Mouse (Mus musculus) midbrain, embryonic 13.5 days (tissue): ENCODE measurements at regions not wholly inside any gene's neighbourhood (a gene's known extent, or its start where the extent isn't known, plus 50 kb on each side); places are given as distances from the start of the nearest gene placed in this dataset.
"Not testable (repeated sequence)": the region's sequence is repeated elsewhere in the genome, so short reads cannot be mapped to it uniquely, and the experiment has no call there.

Experiments
- ATAC-seq: fragments of 200-750 bp; cut with Nextera tagmentation; 2 replicates; pipeline ENCODE4 v1.8.0; 2017; ENCODE audit warnings: mild to moderate bottlenecking, moderate TSS enrichment, moderate library complexity
- H3K27ac ChIP-seq: fragments of 300-500 bp; sonication (generic); 2 replicates; pipeline ENCODE4 v1.5.1; 2015; ENCODE audit warnings: inconsistent platforms, mild to moderate bottlenecking, moderate library complexity
- H3K27me3 ChIP-seq: fragments of 300-500 bp; sonication (generic); 2 replicates; pipeline ENCODE4 v1.6.1; 2015; ENCODE audit warnings: mild to moderate bottlenecking, inconsistent platforms
- H3K36me3 ChIP-seq: fragments of 300-500 bp; sonication (generic); 2 replicates; pipeline ENCODE4 v1.6.1; 2015; ENCODE audit warnings: mild to moderate bottlenecking, inconsistent platforms
- H3K4me1 ChIP-seq: fragments of 300-500 bp; sonication (generic); replicated peaks from 2 replicates; pipeline ENCODE4 v1.6.1; 2015; ENCODE audit warnings: inconsistent platforms
- H3K4me2 ChIP-seq: fragments of 300-500 bp; sonication (generic); replicated peaks from 2 replicates; pipeline ENCODE4 v1.6.1; 2015; ENCODE audit warnings: moderate library complexity, mild to moderate bottlenecking, inconsistent platforms
- H3K4me3 ChIP-seq: fragments of 300-500 bp; sonication (generic); replicated peaks from 2 replicates; pipeline ENCODE4 v1.5.1; 2015; ENCODE audit warnings: mild to moderate bottlenecking, inconsistent platforms
- H3K9ac ChIP-seq: fragments of 300-500 bp; sonication (generic); replicated peaks from 2 replicates; pipeline ENCODE4 v1.6.1; 2015; ENCODE audit warnings: mild to moderate bottlenecking, inconsistent platforms
- H3K9me3 ChIP-seq: fragments of 300-500 bp; sonication (generic); 2 replicates; pipeline ENCODE4 v1.6.1; 2016; ENCODE audit warnings: mild to moderate bottlenecking, inconsistent platforms
- WGBS: fragments of 180-500 bp; shearing (Covaris S2); methylation state at CpG from one replicate; pipeline ENCODE4 v1.1.7; 2015; 5-methylcytosine and 5-hydroxymethylcytosine counted together

DNA sequence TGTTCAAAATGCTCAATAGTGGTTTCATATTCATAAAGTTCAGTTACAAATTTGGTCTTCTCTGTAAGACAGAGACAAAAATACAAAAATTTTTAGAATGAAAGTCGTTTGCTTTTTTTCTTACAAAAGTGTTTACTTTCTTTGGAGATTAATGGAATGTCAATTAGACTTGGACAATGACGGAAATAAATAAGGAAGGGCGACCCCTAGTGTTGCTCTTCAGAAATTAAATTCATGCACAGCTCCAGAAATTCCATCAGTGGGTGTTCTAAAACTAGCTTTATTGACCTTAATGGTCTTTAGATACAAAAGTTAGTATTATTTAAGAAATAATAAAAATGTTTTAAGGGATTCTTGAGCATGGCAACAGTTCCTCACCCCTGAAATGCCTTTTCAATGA is 141.8 kb upstream of the Lama2 start:
- Histone ChIP-seq H3K9ac (no peak overlapping the region), H3K4me2 (no peak overlapping the region), H3K4me1 (no peaks in the 10 kb centered on the region), H3K27ac (no peak overlapping the region), H3K4me3 (no peak overlapping the region), H3K27me3 (no peaks in the 10 kb centered on the region), H3K36me3 (no peaks in the 10 kb centered on the region), H3K9me3 (no peaks in the 10 kb centered on the region)
- 2% methylated on average over 3 of the region's 3 CpGs for WGBS
- no peak for ATAC-seq

DNA sequence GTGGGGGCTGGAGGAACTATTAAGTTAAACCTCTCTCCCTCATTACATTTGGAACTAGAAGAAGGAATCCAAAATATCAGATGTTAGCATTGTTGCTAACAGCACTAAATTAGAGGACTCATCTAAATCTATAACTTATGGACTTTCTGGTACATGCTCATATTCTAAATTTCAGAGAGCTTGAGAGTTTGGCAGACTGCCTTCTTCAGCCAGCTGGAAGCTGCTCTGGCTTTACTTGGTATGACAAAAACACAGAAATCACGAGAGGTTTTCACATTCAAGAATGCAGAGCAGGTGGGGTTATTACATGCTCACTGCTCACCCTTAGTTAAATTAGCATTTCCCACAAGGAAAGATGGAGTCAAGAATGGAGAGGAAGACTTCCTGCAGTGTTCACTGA is 182.8 kb upstream of the Lama2 start:
- Histone ChIP-seq H3K27ac (no peak overlapping the region), H3K4me3 (no peak overlapping the region), H3K4me2 (no peak overlapping the region), H3K36me3 (no peaks in the 10 kb centered on the region), H3K9ac (no peak overlapping the region), H3K4me1 (no peaks in the 10 kb centered on the region), H3K9me3 (no peaks in the 10 kb centered on the region), H3K27me3 (no peaks in the 10 kb centered on the region)
- WGBS, result 44% methylated on average over 1 of the region's 1 CpGs
- ATAC-seq, result no peak

DNA sequence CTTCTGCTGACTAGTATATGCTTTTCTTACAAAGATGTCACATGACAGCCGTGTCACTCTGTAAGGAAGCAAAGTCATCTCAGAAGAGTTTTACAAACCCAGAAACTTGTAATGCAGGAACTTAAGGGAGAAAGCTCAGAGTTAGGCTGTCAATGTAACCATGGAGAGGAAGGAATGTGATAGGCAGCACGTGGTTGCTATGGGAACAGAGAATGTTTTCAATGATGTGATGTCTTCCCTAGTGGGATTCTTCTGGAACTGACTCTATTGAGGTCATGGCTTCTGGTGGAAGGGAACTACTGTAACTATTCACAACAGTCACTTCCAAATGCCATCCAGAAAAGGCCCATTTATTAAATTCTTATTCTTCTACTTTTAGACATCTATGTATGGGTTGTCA is 190.0 kb upstream of the Lama2 start:
- H3K9ac ChIP-seq, result no peak overlapping the region
- ATAC-seq, result no peak
- H3K4me3 ChIP-seq, result no peak overlapping the region
- no peak overlapping the region for H3K27ac ChIP-seq
- no peaks in the 10 kb centered on the region for H3K4me1 ChIP-seq
- no peak overlapping the region for H3K4me2 ChIP-seq
- H3K36me3 ChIP-seq, result no peaks in the 10 kb centered on the region
- 60% methylated on average over 2 of the region's 2 CpGs for WGBS
- H3K9me3 ChIP-seq, result no peaks in the 10 kb centered on the region
- H3K27me3 ChIP-seq, result no peaks in the 10 kb centered on the region

DNA sequence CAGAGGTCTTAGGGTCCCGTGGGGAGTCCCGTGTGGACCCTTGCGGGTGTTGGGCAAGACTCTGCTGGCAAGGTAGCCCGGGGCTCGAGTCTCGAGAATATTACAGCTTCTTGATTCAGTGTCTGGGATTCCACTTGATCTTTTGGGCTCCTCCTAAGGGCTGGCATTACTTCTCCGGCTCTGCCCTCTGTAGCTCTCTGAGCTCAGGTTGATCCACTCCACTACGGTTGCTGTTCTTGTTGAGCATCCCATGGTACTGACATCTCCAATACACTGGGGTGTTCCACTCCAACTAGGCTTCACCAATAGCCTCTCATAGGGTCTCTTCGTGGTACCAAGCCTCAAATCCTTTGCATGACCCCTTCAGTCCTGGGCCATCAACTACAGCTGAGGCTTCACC is 206.1 kb upstream of the Lama2 start:
- not testable (repeated sequence) for H3K9me3 ChIP-seq, H3K4me3 ChIP-seq, H3K4me1 ChIP-seq, H3K9ac ChIP-seq, ATAC-seq, H3K36me3 ChIP-seq, H3K4me2 ChIP-seq, H3K27me3 ChIP-seq, H3K27ac ChIP-seq
- WGBS, result 92% methylated on average over 9 of the region's 9 CpGs

DNA sequence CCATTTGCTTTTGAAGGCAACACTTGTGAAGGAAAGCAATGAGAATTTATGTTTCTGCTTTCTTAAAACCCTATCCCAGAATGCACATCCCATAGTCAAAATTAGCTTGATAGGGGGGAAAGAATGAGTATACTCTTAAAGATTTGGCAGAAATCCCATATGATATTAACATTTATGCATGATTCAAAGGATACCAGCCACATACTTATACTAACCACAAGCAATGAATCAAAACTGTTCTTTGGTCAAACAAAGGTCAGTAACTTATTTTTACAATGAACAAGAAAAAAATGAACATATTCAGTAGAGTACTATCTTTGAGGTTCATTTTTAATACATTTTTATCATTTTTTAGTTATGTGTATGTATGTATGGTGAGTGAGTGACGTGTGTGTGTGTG is 208.8 kb upstream of the Lama2 start:
- WGBS, result 56% methylated on average over 1 of the region's 1 CpGs
- H3K9ac ChIP-seq, result no peak overlapping the region
- no peak overlapping the region for H3K4me2 ChIP-seq
- no peaks in the 10 kb centered on the region for H3K36me3 ChIP-seq
- no peak overlapping the region for H3K27ac ChIP-seq
- no peaks in the 10 kb centered on the region for H3K9me3 ChIP-seq
- ATAC-seq, result no peak
- H3K4me3 ChIP-seq, result no peak overlapping the region
- H3K4me1 ChIP-seq, result no peaks in the 10 kb centered on the region
- no peaks in the 10 kb centered on the region for H3K27me3 ChIP-seq

DNA sequence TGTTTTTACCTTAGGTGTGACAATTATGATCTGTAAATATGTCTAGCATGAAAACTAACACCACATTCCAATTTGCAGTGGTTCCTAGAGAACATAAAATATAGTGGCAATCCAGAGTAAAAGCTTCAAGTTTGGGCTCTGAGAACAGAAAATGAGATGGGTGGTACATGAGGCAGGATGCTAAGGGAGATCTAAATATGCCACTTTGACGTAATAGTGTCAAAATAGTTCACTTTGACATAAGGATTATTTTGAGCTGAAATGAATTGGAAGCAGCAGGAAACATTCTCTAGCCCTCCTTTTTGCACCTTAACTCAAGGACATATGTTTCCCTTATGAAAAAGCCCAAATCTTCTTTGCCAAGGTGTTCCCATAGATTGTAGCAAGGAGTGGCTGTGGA is 219.1 kb upstream of the Lama2 start:
- no peaks in the 10 kb centered on the region for H3K9me3 ChIP-seq
- no peak overlapping the region for H3K9ac ChIP-seq
- no peak overlapping the region for H3K27ac ChIP-seq
- H3K27me3 ChIP-seq, result no peaks in the 10 kb centered on the region
- no peak for ATAC-seq
- no peak overlapping the region for H3K4me3 ChIP-seq
- no peak overlapping the region for H3K4me2 ChIP-seq
- no peaks in the 10 kb centered on the region for H3K4me1 ChIP-seq
- H3K36me3 ChIP-seq, result no peaks in the 10 kb centered on the region
- 76% methylated on average over 1 of the region's 1 CpGs for WGBS

DNA sequence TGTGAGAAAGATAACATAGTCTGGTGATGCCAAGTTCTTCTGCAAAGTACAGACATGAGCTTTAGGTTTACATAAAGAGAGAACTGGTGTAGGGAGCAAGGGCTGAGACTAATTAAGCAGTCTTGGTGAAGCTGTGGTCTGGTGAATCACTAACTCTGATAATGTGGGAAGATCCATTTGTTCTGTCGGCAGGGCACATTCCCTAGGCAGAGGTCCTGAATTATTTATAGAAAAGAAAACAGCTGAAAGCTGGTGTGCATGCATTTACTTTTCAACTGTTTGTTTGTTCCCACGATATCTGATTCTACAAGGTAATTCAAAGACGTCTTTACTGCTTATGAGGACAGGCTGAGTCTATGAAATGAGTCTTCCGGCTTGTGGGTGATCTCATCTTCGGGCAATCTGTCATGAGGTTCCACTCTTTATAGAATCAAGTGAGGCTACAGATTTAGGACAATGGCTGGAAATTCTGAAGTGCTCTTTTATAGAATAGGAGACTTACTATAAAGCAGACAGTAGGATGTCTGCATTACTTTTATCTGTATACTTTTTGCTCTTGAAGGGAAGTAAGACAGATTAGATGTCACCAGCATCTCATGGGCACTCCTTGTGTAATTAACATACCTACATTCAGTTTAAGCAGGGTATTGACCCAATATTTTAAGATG is 221.6 kb upstream of the Lama2 start:
- no peaks in the 10 kb centered on the region for H3K36me3 ChIP-seq
- WGBS, result 69% methylated on average over 5 of the region's 5 CpGs
- H3K4me2 ChIP-seq, result no peak overlapping the region
- H3K9ac ChIP-seq, result no peak overlapping the region
- H3K27me3 ChIP-seq, result no peaks in the 10 kb centered on the region
- no peak for ATAC-seq
- no peaks in the 10 kb centered on the region for H3K4me1 ChIP-seq
- no peaks in the 10 kb centered on the region for H3K9me3 ChIP-seq
- no peak overlapping the region for H3K27ac ChIP-seq
- H3K4me3 ChIP-seq, result no peak overlapping the region

DNA sequence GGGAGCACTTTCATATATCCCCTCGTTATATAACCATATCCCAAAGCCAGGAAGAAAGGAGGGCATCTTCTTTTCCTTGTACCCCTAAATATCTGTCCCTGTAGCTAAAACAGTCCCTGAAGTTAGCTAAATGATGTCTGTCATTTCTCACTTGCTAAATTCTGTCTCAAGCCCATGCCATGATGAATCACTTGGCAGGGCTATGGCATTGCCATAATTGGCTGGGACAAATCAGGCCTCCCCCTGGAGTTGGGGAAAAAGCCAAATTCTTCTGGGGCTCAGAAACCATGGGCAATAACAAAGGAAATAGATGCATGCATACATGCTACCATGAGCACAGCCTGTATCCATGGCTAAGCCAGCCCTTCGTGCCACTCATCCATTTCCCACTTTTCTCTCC is 223.5 kb upstream of the Lama2 start:
- H3K9ac ChIP-seq, result no peak overlapping the region
- H3K27me3 ChIP-seq, result no peaks in the 10 kb centered on the region
- ATAC-seq, result no peak
- H3K4me1 ChIP-seq, result no peaks in the 10 kb centered on the region
- WGBS, result 72% methylated on average over 2 of the region's 2 CpGs
- H3K36me3 ChIP-seq, result no peaks in the 10 kb centered on the region
- no peak overlapping the region for H3K27ac ChIP-seq
- H3K9me3 ChIP-seq, result no peaks in the 10 kb centered on the region
- no peak overlapping the region for H3K4me2 ChIP-seq
- H3K4me3 ChIP-seq, result no peak overlapping the region

DNA sequence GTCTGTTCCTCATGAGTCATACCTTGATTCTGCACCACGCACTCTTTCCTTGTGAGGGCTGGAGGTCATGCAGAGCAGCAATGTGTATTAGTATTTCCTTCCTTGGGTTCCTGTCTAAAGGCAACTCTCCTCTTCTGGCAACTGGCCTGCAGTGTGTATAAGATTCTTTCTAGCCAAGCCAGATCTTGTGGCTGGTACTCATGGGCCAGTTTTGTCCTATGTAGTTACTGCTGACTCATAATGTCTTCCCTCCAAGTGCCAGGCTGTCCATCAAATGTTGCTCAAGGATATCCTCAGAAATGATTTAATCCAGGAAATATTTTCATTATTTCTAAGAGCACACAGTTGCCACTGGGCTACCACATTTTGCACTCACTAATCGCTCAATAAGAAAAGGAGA is 211.0 kb upstream of the Ptprk start:
- 79% methylated on average over 2 of the region's 2 CpGs for WGBS
- Histone ChIP-seq H3K4me3 (no peak overlapping the region), H3K4me2 (no peak overlapping the region), H3K9me3 (no peaks in the 10 kb centered on the region), H3K27me3 (no peaks in the 10 kb centered on the region), H3K4me1 (no peaks in the 10 kb centered on the region), H3K36me3 (no peaks in the 10 kb centered on the region), H3K9ac (no peak overlapping the region), H3K27ac (no peak overlapping the region)
- no peak for ATAC-seq

DNA sequence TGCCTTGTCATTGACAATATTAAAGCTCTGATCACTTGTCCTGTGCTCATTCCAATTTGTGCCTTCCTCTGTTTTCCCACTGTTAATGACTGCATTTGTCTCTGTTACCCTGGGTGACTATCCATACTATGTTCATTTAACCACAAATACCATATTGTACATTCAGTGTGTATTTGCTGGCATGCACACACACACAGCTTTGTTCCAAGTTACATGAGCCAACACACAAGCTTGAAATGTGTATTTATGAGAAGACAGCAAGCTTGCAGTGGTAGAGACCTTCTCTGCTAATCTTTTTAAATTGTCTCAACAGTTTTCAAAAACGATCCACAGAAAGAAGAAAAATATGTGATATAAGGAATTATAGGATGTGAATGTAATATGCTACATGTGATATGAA is 193.8 kb upstream of the Ptprk start:
- no peak overlapping the region for H3K9ac ChIP-seq
- 71% methylated on average over 1 of the region's 1 CpGs for WGBS
- H3K27ac ChIP-seq, result no peak overlapping the region

DNA sequence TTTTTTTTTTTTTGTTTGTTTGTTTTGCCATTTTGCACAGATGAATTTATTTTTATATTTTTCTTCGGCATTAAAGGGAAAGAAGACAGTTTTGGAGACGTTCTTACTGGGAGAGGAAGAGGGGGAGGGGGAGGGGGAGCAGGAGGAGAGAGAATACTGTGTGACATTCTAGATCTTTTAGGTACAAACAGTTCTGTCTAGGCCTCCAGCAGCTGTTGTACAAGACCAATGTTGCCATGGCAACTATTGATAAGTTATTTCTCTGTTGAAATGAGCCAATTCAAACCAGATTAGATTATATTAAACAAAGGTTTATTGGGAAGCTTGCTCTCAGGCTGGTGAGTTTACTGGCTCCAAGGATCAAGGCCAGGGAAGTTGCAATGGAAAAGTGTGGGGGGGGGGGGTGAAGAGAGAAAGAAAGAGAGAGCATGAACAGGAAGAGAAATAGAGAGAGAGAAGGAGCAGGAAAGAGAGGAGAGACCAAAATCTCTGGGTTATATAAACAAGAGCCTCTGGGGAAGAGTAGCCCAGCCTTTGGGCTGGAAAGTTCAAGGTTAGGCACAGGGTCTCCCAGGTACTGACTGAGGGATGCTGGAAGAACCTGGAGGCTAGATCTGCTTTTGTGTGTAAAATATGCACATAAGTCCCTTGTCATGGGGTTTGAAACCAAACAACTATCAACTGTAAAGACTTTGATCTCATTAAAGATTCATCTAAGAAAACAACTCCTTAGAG is 182.7 kb upstream of the Ptprk start:
- Histone ChIP-seq H3K4me1 (0 out of 2 replicates have a peak, but pooled peaks cover 6% of the 10 kb centered on the region), H3K4me2 (no peak overlapping the region), H3K27me3 (no peaks in the 10 kb centered on the region), H3K9me3 (no peaks in the 10 kb centered on the region), H3K36me3 (no peaks in the 10 kb centered on the region), H3K4me3 (no peak overlapping the region), H3K9ac (no peak overlapping the region), H3K27ac (no peak overlapping the region)
- 24% methylated on average over 2 of the region's 2 CpGs for WGBS
- ATAC-seq, result peak; percentile 80

More for the DNA sequence above, 193.8 kb upstream of the Ptprk start:
- Histone ChIP-seq H3K36me3 (no peaks in the 10 kb centered on the region), H3K4me1 (no peaks in the 10 kb centered on the region), H3K4me2 (no peak overlapping the region), H3K9me3 (no peaks in the 10 kb centered on the region), H3K27me3 (no peaks in the 10 kb centered on the region), H3K4me3 (no peak overlapping the region)
- ATAC-seq, result no peak

DNA sequence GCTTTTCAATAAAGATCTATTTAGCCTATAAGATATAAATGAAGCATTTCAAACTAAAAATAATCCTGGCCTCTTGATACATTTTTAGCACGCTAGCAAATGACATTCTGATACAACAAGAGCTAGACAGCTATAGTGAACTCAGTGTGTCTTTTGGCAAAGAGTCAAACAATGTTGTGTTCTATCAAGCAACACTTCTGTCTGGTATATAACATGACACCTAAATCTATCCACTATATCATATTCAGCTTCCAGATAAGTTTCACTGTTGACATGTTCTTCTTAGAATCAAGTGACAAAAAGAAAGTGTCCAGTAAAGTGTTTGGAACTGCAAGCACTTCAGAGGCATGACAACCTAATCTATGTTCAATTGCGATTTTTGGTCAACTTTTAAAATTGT is 158.2 kb upstream of the Ptprk start:
- Histone ChIP-seq H3K27ac (no peak overlapping the region), H3K27me3 (no peaks in the 10 kb centered on the region), H3K36me3 (no peaks in the 10 kb centered on the region), H3K9ac (no peak overlapping the region), H3K4me3 (no peak overlapping the region), H3K9me3 (no peaks in the 10 kb centered on the region), H3K4me2 (no peak overlapping the region), H3K4me1 (no peaks in the 10 kb centered on the region)
- ATAC-seq, result no peak
- WGBS, result 84% methylated on average over 2 of the region's 2 CpGs

DNA sequence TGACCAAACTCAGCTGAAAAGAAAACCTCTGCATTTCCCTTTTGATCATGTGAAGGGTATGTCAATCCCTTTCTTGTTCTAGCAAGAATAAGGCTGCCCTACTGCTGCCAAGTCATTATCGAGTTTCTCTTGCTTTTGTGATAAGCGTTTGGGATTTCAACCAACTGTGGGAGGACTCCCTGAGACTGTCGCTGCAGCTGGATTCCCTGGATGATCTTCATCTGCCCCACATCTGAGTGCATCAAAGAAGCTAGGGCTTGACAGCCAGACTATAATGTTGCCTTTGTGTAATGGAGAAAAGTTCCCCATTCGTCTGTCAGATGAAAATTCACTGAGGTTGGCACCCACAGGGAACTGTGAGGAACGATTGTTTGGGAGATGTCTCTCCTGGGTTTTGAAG is 147.4 kb upstream of the Ptprk start:
- WGBS, result 30% methylated on average over 5 of the region's 5 CpGs
- ATAC-seq, result no peak
- H3K27me3 ChIP-seq, result no peaks in the 10 kb centered on the region
- H3K9ac ChIP-seq, result no peak overlapping the region
- no peak overlapping the region for H3K27ac ChIP-seq
- no peak overlapping the region for H3K4me3 ChIP-seq
- H3K4me1 ChIP-seq, result 0 out of 2 replicates have a peak, but pooled peaks cover 4% of the 10 kb centered on the region
- H3K36me3 ChIP-seq, result no peaks in the 10 kb centered on the region
- H3K4me2 ChIP-seq, result no peak overlapping the region
- peaks cover 3% of the 10 kb centered on the region; the same call in 1 of the 2 replicates for H3K9me3 ChIP-seq
